Mouse (Mus musculus) heart, embryonic 14.5 days (tissue): Measurements from ENCODE around the gene Hlcs. TPM values are rescaled to one million over a fixed set of nuclear protein-coding genes. Genes with fewer than 3 reads are reported as not detected.

ENCODE experiments used
- ATAC-seq: fragments of 200-750 bp; cut with Nextera tagmentation; 2 replicates; pipeline ENCODE4 v1.8.0; 2017; ENCODE audit warnings: low read depth, moderate TSS enrichment; ENCODE audit not compliant: insufficient number of reproducible peaks, insufficient read depth, low FRiP score
- H3K27ac ChIP-seq, 2 experiments: fragments of 200-500 bp in 1 of 2; fragments of 300-500 bp in 1 of 2; sonication (generic) in 1 of 2; replicated peaks in 1 of 2; 2 replicates each; pipeline ENCODE4 v1.5.1; 2012 to 2014; ENCODE audit warnings: low read depth in 2 of 2, low read length in 2 of 2, control low read depth in 1 of 2, mild to moderate bottlenecking in 1 of 2, mixed read lengths in 1 of 2; ENCODE audit not compliant: control insufficient read depth in 1 of 2, insufficient read depth in 1 of 2
- H3K27me3 ChIP-seq: fragments of 300-500 bp; sonication (generic); 2 replicates; pipeline ENCODE4 v1.6.1; 2014; ENCODE audit warnings: mild to moderate bottlenecking, low read length, control low read depth; ENCODE audit not compliant: control insufficient read depth, insufficient read depth
- H3K36me3 ChIP-seq: fragments of 300-500 bp; sonication (generic); 2 replicates; pipeline ENCODE4 v1.6.1; 2014; ENCODE audit warnings: mild to moderate bottlenecking, control low read depth, low read length, mixed read lengths; ENCODE audit not compliant: control insufficient read depth, insufficient read depth
- H3K4me1 ChIP-seq, 2 experiments: fragments of 200-500 bp in 1 of 2; fragments of 300-500 bp in 1 of 2; sonication (generic) in 1 of 2; 2 replicates each; pipeline ENCODE4 v1.6.1; 2012 to 2014; ENCODE audit warnings: low read length in 2 of 2, control low read depth in 1 of 2, mixed read lengths in 1 of 2; ENCODE audit not compliant: control insufficient read depth in 2 of 2, insufficient read depth in 2 of 2
- H3K4me2 ChIP-seq: fragments of 300-500 bp; sonication (generic); 2 replicates; pipeline ENCODE4 v1.6.1; 2014; ENCODE audit warnings: mild to moderate bottlenecking, low read length
- H3K4me3 ChIP-seq, 2 experiments: fragments of 200-500 bp in 1 of 2; fragments of 300-500 bp in 1 of 2; sonication (generic) in 1 of 2; 2 replicates each; pipeline ENCODE4 v1.5.1; 2012 to 2014; ENCODE audit warnings: low read length in 2 of 2, mild to moderate bottlenecking in 2 of 2, control low read depth in 1 of 2, low read depth in 1 of 2, moderate library complexity in 1 of 2; ENCODE audit not compliant: control insufficient read depth in 1 of 2, insufficient read depth in 1 of 2
- H3K9ac ChIP-seq: fragments of 300-500 bp; sonication (generic); 2 replicates; pipeline ENCODE4 v1.6.1; 2014; ENCODE audit warnings: mild to moderate bottlenecking, low read length
- H3K9me3 ChIP-seq: fragments of 300-500 bp; sonication (generic); 2 replicates; pipeline ENCODE4 v1.6.1; 2016; ENCODE audit warnings: low read length, control low read depth; ENCODE audit not compliant: control insufficient read depth
- WGBS: fragments of 180-500 bp; shearing (Covaris S2); extraction: QIAGEN DNeasy Blood & Tissue Kit; methylation state at CpG from one replicate; pipeline ENCODE4 v1.1.7; 2014; 5-methylcytosine and 5-hydroxymethylcytosine counted together
- polyA plus RNA-seq: library from polyadenylated mRNA; unstranded; fragments of >200 nt; fragmentation: Nextera tagmentation; extraction: Ambion mirVana; gene quantifications from 2 replicates; pipeline ENCODE4 v1.2.1, GENCODE M21; 2014

Gene Hlcs
- polyA plus RNA-seq, 1 experiment from 2014 or later = 8.1 TPM

DNA sequence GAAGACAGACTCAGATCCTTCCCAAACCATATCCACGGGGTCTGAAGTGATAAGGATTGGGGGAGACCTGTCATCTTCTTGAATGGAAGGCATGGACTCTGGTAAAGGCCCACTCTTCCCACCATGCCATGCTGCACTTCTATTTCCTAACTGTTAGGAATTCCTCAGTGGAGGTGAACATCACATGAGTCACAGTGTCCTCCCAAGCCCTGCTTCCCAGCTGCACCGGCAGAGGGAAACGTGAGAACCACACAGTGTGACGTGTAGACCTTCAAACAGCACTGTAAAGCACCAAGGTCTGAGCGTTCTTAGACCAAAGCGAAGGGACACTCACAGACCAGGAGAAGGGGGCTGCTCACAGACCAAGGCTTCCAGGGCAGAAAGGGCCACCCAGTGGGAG lies 105.2 kb downstream of the Hlcs start:
- no peak overlapping the region for H3K9ac ChIP-seq
- no peak for ATAC-seq
- no peak overlapping the region for H3K4me3 ChIP-seq
- H3K9me3 ChIP-seq = 0 out of 2 replicates have a peak, but pooled peaks cover 3% of the 10 kb centered on the region
- 65% methylated on average over 6 of the region's 6 CpGs for WGBS
- H3K4me2 ChIP-seq = no peak overlapping the region
- H3K27me3 ChIP-seq = no peaks in the 10 kb centered on the region
- H3K4me1 ChIP-seq = peaks cover 22 to 27% of the 10 kb centered on the region in 2 experiments
- no peaks in the 10 kb centered on the region for H3K36me3 ChIP-seq
- H3K27ac ChIP-seq = no peak overlapping the region

DNA sequence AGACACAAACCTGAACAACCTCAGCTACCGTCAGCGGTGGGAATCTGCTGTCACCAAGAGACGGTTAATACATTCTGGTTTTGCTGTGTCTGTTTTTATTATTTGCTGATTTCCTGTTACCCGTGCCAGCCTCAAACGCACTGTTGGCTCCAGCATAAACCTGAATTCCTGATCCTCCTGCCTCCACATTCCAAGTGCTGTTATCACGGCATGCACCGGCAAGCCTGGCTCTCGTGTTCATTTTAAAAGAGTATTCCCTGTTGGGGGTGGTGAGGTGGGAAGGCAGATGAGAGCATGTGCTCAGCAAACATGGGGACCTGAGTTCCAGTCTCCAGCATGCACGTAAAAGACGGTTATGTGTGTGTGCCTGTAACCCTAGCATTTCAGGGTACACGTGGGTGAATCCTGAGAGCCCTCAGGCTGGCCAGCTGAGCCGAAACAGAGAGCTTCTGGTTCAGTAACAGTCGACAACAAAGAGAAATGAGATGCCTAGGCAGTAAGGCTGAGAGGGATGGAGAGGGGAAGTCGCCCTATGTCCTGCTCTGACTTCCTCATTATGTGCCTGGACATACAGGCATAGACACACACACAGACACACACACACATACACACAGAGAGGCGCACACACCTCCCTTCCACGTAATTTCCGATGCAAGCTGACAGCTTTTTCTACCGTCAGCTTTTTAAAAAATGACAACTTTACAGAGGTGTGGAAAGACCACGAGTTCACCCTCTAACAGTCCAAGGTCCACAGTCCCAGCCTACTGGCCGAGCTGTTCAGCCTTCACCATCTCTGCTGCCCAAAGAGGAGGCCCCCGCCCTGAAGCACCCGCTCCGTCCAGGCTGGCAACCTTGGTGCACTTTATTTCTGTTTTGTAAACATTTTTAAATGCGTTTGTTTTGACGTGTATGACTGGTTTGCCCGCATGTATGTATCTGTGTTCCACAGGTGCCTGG lies 107.6 kb downstream of the Hlcs start:
- ATAC-seq = no peak
- Histone ChIP-seq H3K36me3 (no peaks in the 10 kb centered on the region), H3K9ac (no peak overlapping the region), H3K4me1 (peaks cover 22 to 27% of the 10 kb centered on the region in 2 experiments), H3K27ac (peak overlapping the region; percentile 14 to 44; a peak in 2 of 4 replicates), H3K9me3 (no peaks in the 10 kb centered on the region), H3K27me3 (no peaks in the 10 kb centered on the region), H3K4me2 (peak overlapping the region; percentile 23; the same call in 1 of the 2 replicates), H3K4me3 (no peak overlapping the region)
- 60% methylated on average over 26 of the region's 26 CpGs for WGBS

DNA sequence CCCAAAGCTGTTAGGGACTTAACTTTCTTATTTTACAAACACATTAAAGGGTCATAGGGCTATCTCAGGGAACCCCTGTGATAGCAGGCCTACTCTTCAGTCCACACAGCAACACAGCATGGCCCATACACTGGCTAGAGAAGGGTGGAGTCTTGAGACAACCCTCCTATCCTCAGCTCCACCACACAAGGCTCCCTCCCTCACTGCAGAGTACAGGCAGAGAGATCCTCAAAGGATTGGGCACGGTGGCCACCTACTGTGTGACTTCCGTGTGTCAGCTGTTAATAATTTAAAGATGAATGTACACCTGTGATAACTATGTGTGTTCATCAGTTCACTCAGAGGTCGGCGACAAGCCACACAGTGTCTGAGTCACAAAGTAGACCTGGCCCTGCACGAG lies 112.0 kb downstream of the Hlcs start:
- H3K27me3 ChIP-seq = no peaks in the 10 kb centered on the region
- H3K27ac ChIP-seq = no peak overlapping the region
- no peaks in the 10 kb centered on the region for H3K9me3 ChIP-seq
- ATAC-seq = no peak
- H3K4me3 ChIP-seq = no peak overlapping the region
- H3K4me2 ChIP-seq = no peak overlapping the region
- no peaks in the 10 kb centered on the region for H3K36me3 ChIP-seq
- no peak overlapping the region for H3K9ac ChIP-seq
- peaks cover 13 to 17% of the 10 kb centered on the region in 2 experiments; a peak in 3 of 4 replicates for H3K4me1 ChIP-seq
- 71% methylated on average over 5 of the region's 5 CpGs for WGBS

DNA sequence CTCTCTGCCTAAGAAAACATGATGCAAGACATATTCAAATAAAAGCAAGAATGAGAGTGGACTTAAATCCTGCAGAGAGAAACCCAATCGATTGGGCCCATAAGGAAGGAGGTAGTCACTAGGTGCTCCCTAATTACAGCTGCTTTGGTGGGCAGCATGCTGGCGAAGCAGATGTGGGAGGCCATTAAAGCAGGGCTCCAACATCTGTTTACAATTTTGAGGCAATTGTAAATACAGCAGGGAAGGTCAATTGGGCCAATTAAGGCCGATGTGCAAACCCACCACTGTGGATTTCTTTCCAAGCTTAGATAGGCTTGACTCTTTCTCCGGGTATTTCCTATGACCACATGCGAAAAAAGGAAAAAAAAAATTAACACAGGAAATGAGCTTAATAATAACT lies 117.5 kb downstream of the Hlcs start:
- no peak for ATAC-seq
- Histone ChIP-seq H3K36me3 (no peaks in the 10 kb centered on the region), H3K9me3 (no peaks in the 10 kb centered on the region), H3K4me1 (peaks cover 4 to 9% of the 10 kb centered on the region in 2 experiments; a peak in 3 of 4 replicates), H3K27ac (no peak overlapping the region), H3K4me2 (no peak overlapping the region), H3K9ac (no peak overlapping the region), H3K4me3 (no peak overlapping the region), H3K27me3 (no peaks in the 10 kb centered on the region)
- 83% methylated on average over 5 of the region's 5 CpGs for WGBS

DNA sequence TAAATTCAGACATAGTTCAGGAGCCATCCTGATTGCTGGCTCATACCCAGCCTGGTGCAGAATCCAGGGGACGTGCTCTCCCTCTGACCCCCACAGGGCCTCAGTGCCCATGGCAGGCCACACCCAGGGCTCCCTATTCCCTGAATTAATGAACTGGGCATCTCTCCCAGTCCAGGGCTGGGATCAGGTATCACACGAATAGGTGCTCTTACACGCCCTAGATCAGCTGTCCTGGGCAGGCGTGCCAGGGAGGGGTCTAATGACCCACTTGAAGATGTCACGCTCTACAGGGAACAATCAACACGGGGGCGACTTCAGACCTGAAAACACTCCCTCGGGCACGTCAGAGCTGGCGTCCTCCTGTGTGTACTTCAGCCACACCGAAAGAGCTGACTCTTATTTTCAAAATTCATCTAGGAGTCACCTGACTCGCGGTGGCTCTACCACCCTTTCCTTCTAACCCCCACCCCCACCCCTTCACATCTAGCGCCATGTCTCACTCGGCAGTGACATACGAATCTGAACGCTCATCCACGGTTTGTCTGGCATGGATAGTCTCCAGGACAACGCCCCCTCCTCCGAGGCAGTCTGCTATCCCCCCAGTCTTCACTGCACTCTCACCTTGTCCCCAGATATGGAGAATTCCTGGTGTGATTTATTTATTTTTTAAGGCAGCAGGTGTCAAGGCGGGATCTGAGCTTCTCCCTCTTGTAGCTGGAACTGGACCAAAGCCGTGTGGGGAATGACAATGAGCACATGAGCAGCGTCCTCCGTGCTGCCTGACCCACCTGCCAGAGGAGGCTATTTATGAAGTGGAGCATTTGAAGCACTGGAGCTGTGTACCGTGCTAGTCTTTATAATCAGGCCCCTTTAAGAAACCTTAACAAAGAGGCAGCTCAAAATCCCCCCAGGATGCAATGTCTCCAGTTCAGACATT lies 121.7 kb downstream of the Hlcs start:
- no peak for ATAC-seq
- Histone ChIP-seq H3K27me3 (no peaks in the 10 kb centered on the region), H3K9me3 (no peaks in the 10 kb centered on the region), H3K36me3 (no peaks in the 10 kb centered on the region), H3K4me1 (peaks cover 7 to 8% of the 10 kb centered on the region in 2 experiments; a peak in 3 of 4 replicates), H3K9ac (no peak overlapping the region), H3K27ac (no peak overlapping the region), H3K4me2 (peak overlapping the region; percentile 20), H3K4me3 (no peak overlapping the region)
- 60% methylated on average over 25 of the region's 25 CpGs for WGBS

DNA sequence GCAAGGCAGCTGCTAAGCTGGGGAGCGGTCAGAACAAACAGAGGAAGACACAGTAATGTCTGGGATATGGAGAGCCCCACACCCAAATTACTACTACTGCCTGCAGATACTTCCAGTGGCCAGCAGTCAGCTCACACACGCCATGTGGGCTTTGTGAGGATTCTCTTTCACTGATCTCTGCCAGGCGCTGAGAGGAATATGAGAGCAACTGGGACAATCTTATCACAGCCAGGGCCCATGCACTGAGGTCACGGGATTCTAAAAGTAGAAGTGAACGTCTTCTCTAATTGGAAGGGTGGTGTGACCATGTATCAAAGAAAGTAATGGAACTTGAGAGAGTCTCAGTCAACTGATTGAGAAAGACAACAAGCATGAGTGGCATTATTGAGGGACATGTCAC lies 123.1 kb downstream of the Hlcs start:
- no peak overlapping the region for H3K27ac ChIP-seq
- H3K4me2 ChIP-seq = no peak overlapping the region
- H3K9ac ChIP-seq = no peak overlapping the region
- H3K36me3 ChIP-seq = no peaks in the 10 kb centered on the region
- H3K4me1 ChIP-seq = peaks cover 19 to 22% of the 10 kb centered on the region in 2 experiments; a peak in 3 of 4 replicates
- peaks cover 8% of the 10 kb centered on the region; the same call in 1 of the 2 replicates for H3K27me3 ChIP-seq
- H3K9me3 ChIP-seq = no peaks in the 10 kb centered on the region
- no peak overlapping the region for H3K4me3 ChIP-seq
- 52% methylated on average over 5 of the region's 5 CpGs for WGBS
- no peak for ATAC-seq

DNA sequence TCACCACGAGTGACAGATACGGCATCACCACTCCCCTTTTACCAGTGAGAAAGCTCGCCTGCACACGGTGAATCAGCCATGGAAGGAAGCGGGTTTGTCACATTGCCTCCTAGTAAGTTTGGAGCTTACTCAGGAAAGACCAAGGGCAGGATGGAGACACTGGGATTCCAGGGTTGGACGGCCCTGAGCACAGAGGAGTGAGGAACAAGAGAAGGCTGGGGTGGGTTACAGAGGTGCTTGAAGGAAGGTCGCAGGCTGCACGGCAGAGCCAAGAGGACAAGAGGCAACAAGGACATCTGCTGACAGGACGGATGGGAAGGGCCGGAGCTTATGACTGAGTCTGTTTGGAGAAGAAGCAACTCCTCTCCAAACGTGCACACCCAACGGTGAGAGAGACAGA lies 126.8 kb downstream of the Hlcs start:
- no peak overlapping the region for H3K4me3 ChIP-seq
- H3K4me1 ChIP-seq = peaks cover 19 to 21% of the 10 kb centered on the region in 2 experiments; a peak in 3 of 4 replicates
- H3K36me3 ChIP-seq = no peaks in the 10 kb centered on the region
- no peak overlapping the region for H3K27ac ChIP-seq
- peaks cover 14% of the 10 kb centered on the region for H3K27me3 ChIP-seq
- H3K9ac ChIP-seq = no peak overlapping the region
- no peak for ATAC-seq
- 53% methylated on average over 12 of the region's 12 CpGs for WGBS
- H3K9me3 ChIP-seq = no peaks in the 10 kb centered on the region
- no peak overlapping the region for H3K4me2 ChIP-seq
